Mouse (Mus musculus) fat pad, adult 2 months (tissue): Measurements from ENCODE around the gene Exoc3l.

Source experiments
- DNase-seq: peaks from one replicate; pipeline ENCODE4 v3.0.0-alpha.2; 2011; ENCODE audit warnings: low read depth, low spot score; ENCODE audit errors: extremely low read depth

Gene Exoc3l

GRCm38 (mm10) chr8:105295895-105296573 is at the start of gene Exoc3l:
TSS of gene Exoc3l (minus strand) at chr8:105296101.
- no peak for DNase-seq

GRCm38 (mm10) chr8:105345061-105345975 is 49.4 kb upstream of the Exoc3l start:
- peak; percentile 55 for DNase-seq

- peak; percentile 78 for DNase-seq
Measured at GRCm38 (mm10) chr8:105343791-105344574, 48.1 kb upstream of the Exoc3l start.

GRCm38 (mm10) chr8:105342768-105343167 is 46.9 kb upstream of the Exoc3l start:
- no peak for DNase-seq

- no peak for DNase-seq
Measured at GRCm38 (mm10) chr8:105341399-105341798, 45.5 kb upstream of the Exoc3l start.

- peak; percentile 62 for DNase-seq
Measured at GRCm38 (mm10) chr8:105339886-105340635, 44.2 kb upstream of the Exoc3l start.

- no peak for DNase-seq
Measured at GRCm38 (mm10) chr8:105338992-105339391, 43.1 kb upstream of the Exoc3l start.

GRCm38 (mm10) chr8:105336373-105337130 is 40.7 kb upstream of the Exoc3l start:
- no peak for DNase-seq

GRCm38 (mm10) chr8:105332523-105332922 is 36.6 kb upstream of the Exoc3l start:
- DNase-seq = no peak

GRCm38 (mm10) chr8:105331931-105332330 is 36.0 kb upstream of the Exoc3l start:
- DNase-seq = no peak

- no peak for DNase-seq
Measured at GRCm38 (mm10) chr8:105331469-105331868, 35.6 kb upstream of the Exoc3l start.

GRCm38 (mm10) chr8:105330325-105330724 is 34.4 kb upstream of the Exoc3l start:
- no peak for DNase-seq

- no peak for DNase-seq
Measured at GRCm38 (mm10) chr8:105326968-105327367, 31.1 kb upstream of the Exoc3l start.

GRCm38 (mm10) chr8:105326141-105326672 is 30.3 kb upstream of the Exoc3l start, which contains the start of the genes Lrrc29 and Tmem208:
TSS of gene Lrrc29 (minus strand) at chr8:105326278.
TSS of gene Tmem208 (plus strand) at chr8:105326354.
- no peak for DNase-seq

- no peak for DNase-seq
Measured at GRCm38 (mm10) chr8:105325641-105326093, 29.8 kb upstream of the Exoc3l start.

- no peak for DNase-seq
Measured at GRCm38 (mm10) chr8:105323183-105323582, 27.3 kb upstream of the Exoc3l start.

GRCm38 (mm10) chr8:105318662-105319190 is 22.8 kb upstream of the Exoc3l start:
- DNase-seq = no peak

GRCm38 (mm10) chr8:105317941-105318340 is 22.0 kb upstream of the Exoc3l start:
- no peak for DNase-seq
